Mouse (Mus musculus): ENCODE measurements at regions not wholly inside any gene's neighbourhood (a gene's known extent, or its start where the extent isn't known, plus 50 kb on each side); places are given as distances from the start of the nearest gene placed in this dataset.

DNA sequence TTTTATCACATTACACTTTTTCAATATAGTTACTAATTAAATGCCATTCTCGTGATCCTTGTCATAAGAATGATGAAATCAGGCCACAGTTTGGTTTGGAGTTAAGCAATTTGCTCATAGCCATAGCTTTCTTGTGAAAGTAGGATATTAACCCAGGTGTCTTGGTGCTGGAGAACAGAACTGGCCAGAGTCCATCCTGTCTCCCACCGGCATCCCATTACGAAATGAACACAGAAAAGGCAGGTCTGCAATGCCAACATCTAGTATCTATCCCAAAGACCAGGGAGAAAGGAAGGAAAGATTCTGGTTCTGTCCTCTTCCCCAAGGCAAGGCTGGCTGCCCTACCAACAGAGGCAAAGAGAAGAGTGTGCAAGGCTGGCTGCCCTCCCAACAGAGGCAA lies 61.6 kb upstream of the Avpr1a start:
- in situ Hi-C loops (cut with MboI, MseI) = no loop called here

- in situ Hi-C loops (cut with MboI, MseI) = no loop called here
These were observed 68.5 kb upstream of the Avpr1a start for GRCm38 (mm10) chr10:122379661-122380344.

GRCm38 (mm10) chr10:122343291-122343690 lies 105.0 kb upstream of the Avpr1a start:
- in situ Hi-C loops (cut with MboI, MseI) = no loop called here

DNA sequence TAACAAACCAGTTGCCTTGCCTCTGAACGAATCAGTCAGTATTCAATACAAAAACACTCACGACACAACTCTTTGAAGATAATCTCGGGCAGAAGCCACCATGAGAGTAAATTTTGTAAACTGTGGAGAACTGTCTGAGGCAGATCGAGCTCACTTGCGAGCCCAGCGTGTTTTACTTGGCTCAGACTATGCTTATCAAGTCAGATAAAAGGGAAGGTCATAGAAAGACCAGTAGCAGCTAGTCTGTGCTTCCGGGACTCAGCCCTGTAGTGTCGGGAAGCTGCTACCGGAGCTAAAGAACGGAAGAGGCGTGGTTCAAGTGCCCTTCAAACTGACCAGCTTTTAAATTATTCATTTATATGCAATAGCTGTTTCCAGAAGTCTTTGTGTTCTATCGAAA lies 105.9 kb upstream of the Avpr1a start:
- in situ Hi-C loops (cut with MboI, MseI) = no loop called here

GRCm38 (mm10) chr10:122326851-122327250 lies 121.4 kb upstream of the Avpr1a start:
- in situ Hi-C loops (cut with MboI, MseI) = no loop called here

GRCm38 (mm10) chr10:122318886-122319285 lies 129.4 kb upstream of the Avpr1a start:
- in situ Hi-C loops (cut with MboI, MseI) = loop anchor here (10.0 kb wide), 1 partner anchor 774 kb away; no protein-coding TSS in a partner anchor

GRCm38 (mm10) chr10:122310646-122311193 lies 137.6 kb upstream of the Avpr1a start:
- in situ Hi-C loops (cut with MboI, MseI) = loop anchor here (10.0 kb wide), 1 partner anchor 766 kb away; no protein-coding TSS in a partner anchor

- in situ Hi-C loops (cut with MboI, MseI) = no loop called here
These were observed 139.6 kb upstream of the Avpr1a start for GRCm38 (mm10) chr10:122308691-122309090.

DNA sequence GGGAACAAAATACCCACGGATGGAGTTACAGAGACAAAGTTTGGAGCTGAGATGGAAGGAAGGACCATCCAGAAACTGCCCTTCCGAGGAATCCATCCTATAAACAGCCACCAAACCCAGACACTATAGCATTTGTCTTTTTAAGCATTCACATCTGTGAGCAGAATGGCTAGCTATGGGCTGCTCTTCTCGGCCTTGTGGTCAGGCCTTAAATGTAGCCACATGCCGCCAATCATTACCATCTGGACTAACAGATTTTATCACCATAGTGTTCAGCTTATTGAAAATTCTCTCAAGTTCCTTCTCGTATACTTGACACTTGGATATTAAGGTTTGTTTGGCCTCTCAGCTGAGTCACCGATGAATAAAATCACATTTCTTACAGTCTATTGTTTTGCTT lies 146.0 kb upstream of the Avpr1a start:
- in situ Hi-C loops (cut with MboI, MseI) = no loop called here

DNA sequence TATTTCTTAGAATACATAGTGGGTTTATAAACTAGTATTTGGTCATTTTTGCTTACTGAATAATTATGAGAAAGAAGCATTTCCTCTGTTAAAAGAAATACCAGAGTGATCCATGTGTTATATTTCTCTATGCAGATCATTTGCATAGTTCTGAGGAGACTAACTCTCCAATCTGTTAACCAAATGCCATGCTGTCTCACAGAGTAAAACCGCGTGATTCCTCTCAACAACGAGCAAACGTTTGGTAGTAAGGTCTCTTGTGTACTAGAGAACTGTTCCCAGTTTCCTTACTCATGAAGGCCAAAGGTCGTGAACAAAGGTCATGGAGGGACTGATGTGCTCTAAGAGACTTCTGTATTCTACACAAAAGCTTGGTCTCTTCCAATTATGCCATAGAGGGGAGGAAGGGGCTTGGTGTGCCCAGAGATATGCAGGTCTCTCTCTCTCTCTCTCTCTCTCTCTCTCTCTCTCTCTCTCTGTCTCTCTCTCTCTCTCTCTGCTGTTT lies 152.3 kb upstream of the Avpr1a start:
- in situ Hi-C loops (cut with MboI, MseI) = no loop called here

DNA sequence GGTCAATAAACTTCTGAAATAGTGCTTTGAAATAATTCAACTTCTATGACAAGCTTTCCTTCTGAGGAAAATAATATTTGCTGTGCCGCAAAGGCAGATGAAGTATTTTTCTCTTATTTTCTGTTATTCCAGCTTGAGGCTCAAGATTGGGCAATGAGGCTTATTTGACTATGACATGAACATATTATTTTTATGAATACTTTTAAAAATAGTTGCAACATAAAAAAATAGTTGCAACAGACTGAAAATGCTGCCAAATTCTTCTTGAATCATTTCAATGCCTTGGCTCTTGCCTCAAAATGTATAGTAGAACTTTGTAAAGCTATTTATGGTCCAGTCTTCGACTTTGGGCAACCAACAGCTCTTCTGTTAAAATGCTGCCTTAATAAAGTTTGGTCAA lies 156.7 kb upstream of the Avpr1a start:
- in situ Hi-C loops (cut with MboI, MseI) = no loop called here

- in situ Hi-C loops (cut with MboI, MseI) = no loop called here
These were observed 157.2 kb upstream of the Avpr1a start for GRCm38 (mm10) chr10:122291091-122291490.

DNA sequence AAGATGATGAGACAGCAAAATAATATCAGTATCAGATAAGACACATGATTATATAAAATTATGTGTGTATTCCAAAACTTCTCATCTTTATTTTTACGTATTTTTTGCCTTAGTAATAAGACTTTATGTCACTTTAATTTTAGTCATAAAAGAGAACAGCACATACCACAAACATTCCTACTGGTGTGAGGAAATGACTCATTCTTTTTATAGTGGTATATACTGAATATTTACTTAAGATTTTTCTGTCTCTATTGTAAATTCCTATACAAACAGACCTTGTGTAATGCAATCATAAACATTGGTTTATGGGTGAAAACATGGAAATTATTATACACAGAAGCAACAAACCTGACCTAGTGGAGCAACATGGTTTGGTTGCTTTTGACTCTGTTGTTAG lies 173.4 kb upstream of the Avpr1a start:
- in situ Hi-C loops (cut with MboI, MseI) = no loop called here

GRCm38 (mm10) chr10:122274181-122274580 lies 174.1 kb upstream of the Avpr1a start:
- in situ Hi-C loops (cut with MboI, MseI) = no loop called here

DNA sequence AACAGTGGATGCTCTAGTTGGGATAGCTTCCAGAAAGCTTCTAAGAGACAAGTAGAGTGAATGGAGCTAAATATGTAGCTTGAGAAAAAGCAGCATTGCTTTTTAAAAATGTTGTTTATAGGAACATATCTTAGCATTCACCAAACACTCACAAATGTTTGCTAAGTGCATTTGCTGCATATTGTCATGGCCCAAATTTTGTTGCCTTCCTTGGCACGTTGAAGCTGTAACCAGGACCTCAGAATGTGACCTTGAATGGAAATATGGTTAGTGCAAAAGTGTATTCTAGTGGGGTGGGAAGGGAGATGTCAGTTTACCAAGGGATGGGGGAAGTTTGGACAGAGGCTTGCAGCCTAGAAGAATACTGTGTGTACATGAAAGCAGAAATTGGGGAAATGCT lies 166.9 kb upstream of the Rxylt1 start:
- in situ Hi-C loops (cut with MboI, MseI) = no loop called here

DNA sequence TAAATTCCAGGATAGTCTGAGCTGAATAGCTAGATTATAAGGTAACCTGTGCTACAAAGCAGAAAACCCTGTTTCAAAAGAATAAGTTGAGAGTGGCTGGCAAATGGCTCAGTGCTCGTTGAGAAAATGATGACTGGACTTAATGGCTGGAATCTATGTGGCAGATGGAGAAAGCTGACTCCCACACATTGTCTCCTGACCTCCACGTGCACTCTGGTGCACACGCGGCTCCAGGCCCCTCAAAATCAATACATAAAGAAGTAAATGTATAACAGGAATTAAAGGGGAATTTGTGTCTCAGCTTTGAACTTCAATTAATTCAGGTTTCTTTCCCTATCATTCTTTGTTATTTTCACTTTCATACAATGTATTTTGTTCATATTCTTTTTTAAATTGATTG lies 162.2 kb upstream of the Rxylt1 start:
- in situ Hi-C loops (cut with MboI, MseI) = no loop called here

DNA sequence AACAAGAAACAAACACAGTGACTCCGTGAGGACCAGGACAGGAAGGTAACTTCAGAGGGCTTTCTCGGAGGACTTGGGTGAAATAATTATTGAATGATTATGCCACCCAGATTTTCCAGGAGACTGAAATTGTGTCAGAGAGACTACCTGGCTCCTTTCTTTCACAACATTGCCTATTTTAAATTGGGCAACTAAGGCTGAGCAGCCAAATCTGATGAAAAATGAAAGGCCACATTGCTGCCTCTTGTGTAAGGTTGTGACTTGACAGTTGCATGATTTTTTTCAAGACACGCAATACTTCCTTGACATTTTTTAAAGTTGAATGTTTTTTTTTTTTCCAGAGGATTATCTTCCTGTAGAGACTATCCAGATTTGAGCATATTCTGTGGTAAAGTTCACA lies 161.5 kb upstream of the Rxylt1 start:
- in situ Hi-C loops (cut with MboI, MseI) = no loop called here

GRCm38 (mm10) chr10:122231818-122232217 lies 134.6 kb upstream of the Rxylt1 start:
- in situ Hi-C loops (cut with MboI, MseI) = no loop called here

DNA sequence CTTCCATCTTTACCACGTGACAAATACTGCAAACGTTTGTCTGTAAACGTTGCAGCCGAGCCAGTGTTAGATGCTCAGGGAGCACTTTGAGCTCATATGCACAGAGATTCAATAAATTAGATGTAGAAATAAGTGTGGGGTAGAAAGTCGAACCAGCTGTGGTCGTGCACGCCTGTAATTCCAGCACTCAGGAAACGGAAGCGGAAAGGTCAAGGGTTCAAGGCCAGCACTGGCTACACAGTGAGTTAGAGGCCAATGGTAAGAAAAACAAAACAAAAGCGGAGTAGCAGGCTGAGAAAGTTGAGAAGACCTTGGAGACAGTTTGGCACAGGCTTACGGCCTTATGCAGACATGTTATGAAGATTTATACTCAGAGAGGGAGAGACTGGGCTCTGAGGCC lies 133.6 kb upstream of the Rxylt1 start:
- in situ Hi-C loops (cut with MboI, MseI) = no loop called here

- in situ Hi-C loops (cut with MboI, MseI) = no loop called here
These were observed 128.5 kb upstream of the Rxylt1 start for GRCm38 (mm10) chr10:122225679-122226078.

GRCm38 (mm10) chr10:122223076-122223475 lies 125.9 kb upstream of the Rxylt1 start:
- in situ Hi-C loops (cut with MboI, MseI) = no loop called here

DNA sequence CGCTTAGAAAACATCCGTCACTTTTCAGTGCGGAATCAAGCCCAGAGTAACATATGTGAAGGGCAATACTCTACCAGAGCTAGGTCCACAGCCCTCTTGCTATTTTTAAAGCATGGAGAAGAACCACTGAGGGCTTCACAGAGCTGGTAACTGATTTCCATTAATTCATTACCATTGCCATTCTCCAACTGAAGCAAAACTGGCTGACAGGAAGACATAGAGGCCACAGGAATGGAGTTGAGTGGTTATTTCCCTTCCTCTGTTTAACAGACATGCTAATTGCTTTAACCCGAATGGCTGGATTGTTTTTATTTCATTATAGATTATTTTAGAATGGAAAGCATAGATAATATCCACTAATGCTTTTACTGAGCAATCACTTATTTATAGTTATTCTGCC lies 120.4 kb upstream of the Rxylt1 start:
- in situ Hi-C loops (cut with MboI, MseI) = no loop called here

DNA sequence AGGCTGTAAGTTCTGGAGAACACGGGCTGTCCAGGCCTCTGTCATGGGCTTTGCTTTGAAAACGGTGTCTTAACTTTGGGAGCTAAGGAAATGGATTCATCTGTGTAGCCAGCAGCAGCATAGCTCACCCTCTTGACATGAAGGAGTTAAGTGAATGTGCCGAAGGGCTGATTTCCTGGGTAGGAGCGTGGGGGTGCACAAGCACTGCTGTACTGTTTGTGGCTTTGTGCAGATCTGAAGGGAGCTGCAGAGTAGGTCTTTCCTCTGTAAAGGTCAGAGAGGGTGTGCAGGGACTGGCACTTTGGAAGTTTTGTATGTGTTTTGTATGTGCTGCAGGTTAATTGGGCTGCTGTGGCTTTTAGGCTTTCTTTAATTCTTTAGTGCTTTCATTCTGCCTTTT lies 102.6 kb upstream of the Rxylt1 start:
- in situ Hi-C loops (cut with MboI, MseI) = loop anchor here (5.0 kb wide), 1 partner anchor 358 kb away; no protein-coding TSS in a partner anchor
